Mouse (Mus musculus) G1E (cell line): Measurements from ENCODE around the gene Astn1. TPM values are rescaled to one million over a fixed set of nuclear protein-coding genes. Genes with fewer than 3 reads are reported as not detected.

Source experiments
- ATAC-seq: 2 replicates; pipeline ENCODE4 v1.8.0; 2016; ENCODE audit warnings: mild to moderate bottlenecking; ENCODE audit not compliant: insufficient number of reproducible peaks, poor library complexity, low FRiP score, severe bottlenecking; ENCODE audit errors: extremely low read depth
- DNase-seq: peaks from one replicate; pipeline ENCODE4 v3.0.0; 2012; ENCODE audit warnings: low spot score
- H3K27me3 ChIP-seq: 2 replicates; pipeline ENCODE4 v1.6.1; 2012; ENCODE audit warnings: mild to moderate bottlenecking, low read length, inconsistent platforms; ENCODE audit not compliant: insufficient read depth
- H3K36me3 ChIP-seq: replicated peaks from 2 replicates; pipeline ENCODE3; 2012; ENCODE audit warnings: mild to moderate bottlenecking, inconsistent platforms
- H3K4me1 ChIP-seq: 2 replicates; pipeline ENCODE4 v1.6.1; 2012; ENCODE audit warnings: low read depth, low read length, inconsistent platforms, mixed read lengths; ENCODE audit not compliant: insufficient read depth
- H3K4me3 ChIP-seq: 2 replicates; pipeline ENCODE4 v1.5.1; 2012; ENCODE audit warnings: low read depth, mild to moderate bottlenecking, inconsistent platforms, low read length, moderate library complexity, mixed read lengths
- H3K9me3 ChIP-seq: replicated peaks from 2 replicates; pipeline ENCODE4 v1.6.1; 2012; ENCODE audit warnings: inconsistent platforms
- CTCF ChIP-seq: IDR thresholded peaks from 2 replicates; pipeline ENCODE4 v1.5.1; 2012; ENCODE audit warnings: low read depth, low read length, inconsistent platforms, mixed read lengths
- GATA1 ChIP-seq: IDR thresholded peaks from 2 replicates; pipeline ENCODE4 v1.6.1; 2012; ENCODE audit warnings: borderline replicate concordance, low read length, inconsistent platforms, mixed read lengths
- GATA2 ChIP-seq: IDR thresholded peaks from 2 replicates; pipeline ENCODE4 v1.6.1; 2012; ENCODE audit warnings: low read depth, low read length, inconsistent platforms, borderline replicate concordance
- POLR2AphosphoS5 ChIP-seq: IDR thresholded peaks from 2 replicates; pipeline ENCODE4 v1.6.1; 2012; ENCODE audit warnings: low read depth, low read length, inconsistent platforms; ENCODE audit not compliant: insufficient replicate concordance
- TAL1 ChIP-seq: conservative IDR thresholded peaks from 2 replicates; pipeline ENCODE4 v1.6.1; 2012; ENCODE audit warnings: low read depth, low read length, inconsistent platforms, mixed read lengths
- polyA plus RNA-seq: library from polyadenylated mRNA; stranded (reverse); fragments of >175 nt; gene quantifications from 2 replicates; pipeline ENCODE4 v1.2.3, GENCODE M21; 2012
- total RNA-seq, 2 experiments: library from RNA; stranded (forward) in 1 of 2; stranded (reverse) in 1 of 2; fragments of 200-1000 nt in 1 of 2; fragments of >200 nt in 1 of 2; fragmentation: Nextera tagmentation in 1 of 2; gene quantifications; 2 replicates each; pipeline ENCODE4 v1.2.3; 2014 to 2017

The Astn1 gene
- total RNA-seq (2014; fragmentation: Nextera tagmentation) (not detected in 2 replicates), total RNA-seq (2017) (under 0.01 and 0.16 TPM in 2 replicates), polyA plus RNA-seq (0.08 TPM in 1 of 2 replicates, not detected in the other)

GRCm38 (mm10) chr1:158361964-158362291, at the start of gene Astn1:
TSS of gene Astn1 (plus strand) at chr1:158362273.
- no peak for DNase-seq
- Histone ChIP-seq H3K9me3 (peaks cover 22% of the 10 kb centered on the region), H3K36me3 (no peaks in the 10 kb centered on the region), H3K4me1 (no peaks in the 10 kb centered on the region), H3K27me3 (no peaks in the 10 kb centered on the region), H3K4me3 (no peak within 1 kb of the TSS; the same call in 1 of the 2 replicates)
- no peak for ATAC-seq
- TF ChIP-seq GATA2 (no peak), POLR2AphosphoS5 (no peak), CTCF (no peak), TAL1 (no peak), GATA1 (no peak)

- H3K27me3 ChIP-seq, result no peaks in the 10 kb centered on the region
- TF ChIP-seq TAL1, result no peak
- no peak for TF ChIP-seq GATA2
- TF ChIP-seq CTCF, result no peak
- no peak for TF ChIP-seq POLR2AphosphoS5
- TF ChIP-seq GATA1, result no peak
- no peak overlapping the region for H3K4me3 ChIP-seq
- no peak for DNase-seq
- no peaks in the 10 kb centered on the region for H3K4me1 ChIP-seq
- H3K36me3 ChIP-seq, result no peaks in the 10 kb centered on the region
- H3K9me3 ChIP-seq, result peaks cover 16% of the 10 kb centered on the region
- ATAC-seq, result no peak
These were observed 38.7 kb upstream of the Astn1 start for GRCm38 (mm10) chr1:158323325-158323724.

DNA sequence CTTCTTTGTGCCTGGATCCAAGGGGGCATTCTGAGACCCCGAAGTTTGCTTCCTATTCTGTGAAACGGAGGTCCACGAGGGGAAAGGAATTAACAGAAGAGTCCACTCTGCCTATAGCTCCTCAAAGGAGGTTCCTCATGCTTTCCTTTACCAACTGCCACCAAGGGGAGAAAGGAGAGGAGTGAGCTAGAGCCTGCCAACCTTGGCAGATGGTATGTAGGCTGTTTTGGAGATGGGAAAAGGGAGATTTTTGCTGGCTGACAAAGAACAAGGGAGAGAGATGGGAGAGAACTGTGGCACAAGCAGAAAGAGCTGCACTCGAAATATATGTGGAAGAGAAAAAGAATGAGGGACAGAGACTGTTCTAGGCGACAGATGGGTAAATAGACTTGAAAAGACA, 33.9 kb upstream of the Astn1 start:
- no peak overlapping the region for H3K4me3 ChIP-seq
- H3K9me3 ChIP-seq, result peaks cover 9% of the 10 kb centered on the region
- no peaks in the 10 kb centered on the region for H3K36me3 ChIP-seq
- H3K27me3 ChIP-seq, result no peaks in the 10 kb centered on the region
- ATAC-seq (no peak), DNase-seq (no peak)
- H3K4me1 ChIP-seq, result no peaks in the 10 kb centered on the region
- TF ChIP-seq CTCF, result no peak
- TF ChIP-seq POLR2AphosphoS5, result no peak
- TF ChIP-seq GATA2, result no peak
- no peak for TF ChIP-seq TAL1
- TF ChIP-seq GATA1, result no peak

DNA sequence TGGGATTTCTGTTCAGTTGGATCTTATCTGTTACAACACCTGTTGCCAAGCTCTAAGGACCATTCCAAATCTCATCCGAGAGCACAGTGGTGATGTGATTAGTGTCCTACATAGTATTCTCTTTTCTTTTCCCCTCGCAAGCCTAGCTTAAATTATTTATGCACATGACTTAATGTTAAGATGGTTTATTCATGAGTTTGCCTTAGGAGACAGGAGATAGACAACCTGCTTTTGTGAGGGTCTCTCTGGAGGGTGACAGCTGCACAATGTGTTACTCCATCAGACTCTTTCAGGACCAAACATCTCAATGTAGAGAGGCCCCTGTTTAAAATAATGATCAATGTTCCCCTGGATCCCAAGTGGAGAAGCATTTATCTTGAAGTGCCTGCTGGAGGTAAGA, 33.2 kb upstream of the Astn1 start:
- no peaks in the 10 kb centered on the region for H3K27me3 ChIP-seq
- DNase-seq, result no peak
- no peak overlapping the region for H3K4me3 ChIP-seq
- no peaks in the 10 kb centered on the region for H3K4me1 ChIP-seq
- TF ChIP-seq TAL1 (no peak), GATA2 (no peak), POLR2AphosphoS5 (no peak), CTCF (no peak), GATA1 (no peak)
- ATAC-seq, result no peak
- H3K36me3 ChIP-seq, result no peaks in the 10 kb centered on the region
- peaks cover 4% of the 10 kb centered on the region; the same call in 1 of the 2 replicates for H3K9me3 ChIP-seq

GRCm38 (mm10) chr1:158343243-158343714, 18.8 kb upstream of the Astn1 start:
- Histone ChIP-seq H3K27me3 (no peaks in the 10 kb centered on the region), H3K36me3 (no peaks in the 10 kb centered on the region), H3K4me3 (no peak overlapping the region), H3K4me1 (no peaks in the 10 kb centered on the region), H3K9me3 (peaks cover 35% of the 10 kb centered on the region)
- no peak for ATAC-seq
- no peak for DNase-seq
- no peak for TF ChIP-seq CTCF
- TF ChIP-seq POLR2AphosphoS5, result no peak
- TF ChIP-seq TAL1, result no peak
- TF ChIP-seq GATA1, result no peak
- no peak for TF ChIP-seq GATA2

- ATAC-seq (no peak), DNase-seq (no peak)
- TF ChIP-seq CTCF (no peak), TAL1 (no peak), GATA1 (no peak), POLR2AphosphoS5 (no peak)
- H3K4me3 ChIP-seq, result no peak overlapping the region
- H3K36me3 ChIP-seq, result no peaks in the 10 kb centered on the region
- peaks cover 34% of the 10 kb centered on the region for H3K9me3 ChIP-seq
- H3K27me3 ChIP-seq, result no peaks in the 10 kb centered on the region
- H3K4me1 ChIP-seq, result no peaks in the 10 kb centered on the region
These were observed 8.3 kb upstream of the Astn1 start for GRCm38 (mm10) chr1:158353656-158354371.
